Mouse (Mus musculus) fat pad, adult 2 months (tissue): ENCODE results near the gene Atp2a3.

Source experiments
- DNase-seq: peaks from one replicate; pipeline ENCODE4 v3.0.0-alpha.2; 2011; ENCODE audit warnings: low read depth, low spot score; ENCODE audit errors: extremely low read depth

Gene Atp2a3

GRCm38 (mm10) chr11:72998771-72999170, 37.8 kb downstream of the Atp2a3 start, which contains the start of gene P2rx1:
Gene P2rx1 (plus strand): TSS chr11:72999103.
- DNase-seq, result no peak

DNA sequence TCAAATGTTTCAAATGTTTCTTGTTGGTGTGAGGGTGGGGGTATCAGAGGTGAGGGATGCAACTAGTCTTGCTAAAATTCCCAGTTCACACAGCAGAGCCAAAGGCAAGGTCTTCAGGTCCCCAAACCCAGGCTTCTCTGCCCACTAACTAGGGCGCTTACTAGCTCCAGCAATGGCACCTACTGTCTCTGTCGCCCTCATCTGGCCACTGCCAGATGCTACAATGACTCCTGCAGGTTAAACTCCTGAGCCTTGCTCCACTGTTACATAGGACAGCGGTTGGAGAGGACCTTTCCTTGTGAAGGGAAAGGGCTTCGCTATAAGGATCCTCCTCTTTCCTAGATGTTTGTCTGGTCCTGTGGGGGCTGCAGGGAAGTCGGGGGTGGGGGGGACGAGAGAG, 40.1 kb downstream of the Atp2a3 start:
- no peak for DNase-seq

DNA sequence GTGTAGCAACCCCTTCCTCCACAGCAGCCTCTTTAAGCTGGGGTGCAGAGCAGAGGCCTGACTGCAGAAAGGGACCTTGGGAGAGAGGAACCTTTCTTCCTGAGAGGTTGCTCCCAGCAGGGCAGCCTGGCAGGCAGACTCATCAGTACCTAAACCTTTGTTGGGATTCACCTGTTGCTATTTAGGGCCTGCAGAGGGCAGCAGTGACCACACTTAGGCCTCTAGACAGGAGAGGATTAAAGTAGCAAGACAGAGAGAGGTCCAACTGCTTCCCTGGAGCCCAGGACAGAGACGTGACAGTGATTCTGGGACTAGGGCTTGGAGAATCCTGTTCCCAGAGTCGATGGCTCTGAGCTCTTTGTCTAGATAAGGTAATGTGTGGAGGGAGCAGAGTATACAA, 45.4 kb downstream of the Atp2a3 start:
- no peak for DNase-seq

- DNase-seq, result no peak
Observed at GRCm38 (mm10) chr11:73007113-73007512, 46.1 kb downstream of the Atp2a3 start.

- DNase-seq, result no peak
Observed at GRCm38 (mm10) chr11:73007698-73008481, 46.9 kb downstream of the Atp2a3 start.

DNA sequence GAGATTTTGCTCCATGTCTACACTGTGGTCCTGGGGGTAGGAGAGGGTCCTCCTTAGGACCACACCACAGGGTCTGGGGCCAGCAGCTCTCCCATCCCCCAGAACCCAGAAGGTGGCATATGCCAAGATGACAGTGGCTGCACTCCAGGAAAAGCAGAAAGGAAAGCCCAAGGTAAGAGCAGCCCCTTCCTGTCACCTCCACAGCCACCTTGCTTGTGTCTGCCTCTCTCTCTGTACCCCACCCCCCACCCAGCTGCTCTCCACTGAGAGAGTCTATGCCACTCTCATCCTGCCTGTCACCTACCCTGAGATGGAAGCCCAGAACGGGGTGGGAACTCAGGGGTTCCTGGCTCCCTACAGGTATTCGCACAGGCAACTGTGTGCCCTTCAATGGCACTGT, 47.9 kb downstream of the Atp2a3 start:
- no peak for DNase-seq

GRCm38 (mm10) chr11:73009531-73010274, 48.7 kb downstream of the Atp2a3 start:
- no peak for DNase-seq

- DNase-seq, result no peak
Observed at GRCm38 (mm10) chr11:73013981-73014380, 53.0 kb downstream of the Atp2a3 start.

DNA sequence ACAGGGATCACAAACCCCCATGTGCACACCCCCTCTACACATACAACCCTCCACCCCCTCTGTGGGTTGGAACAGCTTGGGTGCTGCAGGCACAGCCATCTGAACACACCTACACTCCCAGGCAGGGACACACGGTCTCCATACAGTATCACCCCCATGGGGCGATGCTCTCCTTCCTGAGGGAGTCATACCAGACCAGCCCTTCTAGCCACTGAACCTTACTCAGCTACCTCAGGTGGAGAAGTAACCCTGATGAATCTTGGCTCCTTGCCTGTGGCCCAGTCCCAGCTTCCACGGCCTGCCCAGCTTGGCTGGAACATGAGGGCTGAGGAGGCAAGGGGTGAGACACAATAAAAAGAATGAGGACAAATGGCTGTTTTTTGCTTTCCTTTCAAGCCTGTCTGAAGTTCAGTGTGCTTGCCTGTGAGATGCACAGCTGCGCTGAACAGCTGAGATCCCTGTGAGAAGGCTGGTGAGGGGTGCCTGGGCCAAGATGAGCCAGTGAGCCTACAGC, 53.9 kb downstream of the Atp2a3 start:
- DNase-seq, result no peak

DNA sequence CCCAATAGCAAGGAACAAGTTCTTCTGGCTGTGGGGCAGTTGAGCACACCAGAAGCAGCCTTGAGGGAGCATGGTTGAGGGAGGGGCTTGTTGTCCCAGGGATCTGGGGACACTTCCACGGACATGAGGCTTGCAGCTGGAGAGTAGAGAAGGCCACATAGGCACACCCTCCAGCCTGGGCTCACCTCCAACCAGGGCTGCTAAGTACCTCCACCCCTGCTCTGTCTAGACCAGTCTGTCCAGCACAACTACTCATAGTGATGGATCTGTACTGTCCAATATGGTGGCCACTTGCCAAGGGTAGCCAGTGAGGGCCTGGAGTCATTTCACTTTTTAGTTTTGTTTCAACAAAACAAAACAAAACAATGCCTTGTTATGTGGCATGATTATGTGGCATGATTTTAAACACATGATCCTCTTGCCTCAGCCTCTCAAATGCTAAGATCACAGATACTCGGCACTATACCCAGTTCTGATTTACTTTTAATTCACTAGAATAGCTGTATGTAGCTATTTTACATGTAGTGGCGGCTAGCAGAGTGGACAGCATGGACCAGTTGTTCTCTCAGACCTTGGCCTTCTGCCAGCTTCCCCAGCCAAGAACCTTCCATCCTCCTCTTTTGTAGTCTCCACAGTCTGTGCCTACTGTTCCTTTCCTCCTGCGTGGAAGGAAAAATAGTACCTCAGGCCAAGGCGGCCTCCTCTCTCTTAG, 54.6 kb downstream of the Atp2a3 start:
- DNase-seq, result no peak

DNA sequence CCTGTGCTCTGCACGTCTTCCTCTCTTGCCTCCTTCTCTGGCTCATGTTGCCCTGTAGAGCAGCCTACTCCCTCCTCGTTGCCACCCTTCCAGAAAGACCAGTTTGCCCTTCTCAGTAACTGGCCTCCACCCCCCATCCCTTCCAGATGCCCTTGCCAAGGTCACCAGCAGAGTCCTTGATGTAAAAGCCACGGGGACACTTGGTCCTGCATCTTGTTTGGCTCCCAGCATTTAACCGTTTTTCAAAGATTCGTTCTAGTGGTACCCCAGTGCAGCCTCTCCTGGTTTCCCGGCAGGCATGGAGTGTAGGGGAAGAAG, 55.1 kb downstream of the Atp2a3 start:
- no peak for DNase-seq

- DNase-seq, result no peak
Observed at GRCm38 (mm10) chr11:73018471-73019146, 57.6 kb downstream of the Atp2a3 start, which contains the start of gene Camkk1. Gene Camkk1 (plus strand): TSS chr11:73019008.

- no peak for DNase-seq
Observed at GRCm38 (mm10) chr11:73019147-73019795, 58.3 kb downstream of the Atp2a3 start.

GRCm38 (mm10) chr11:73020953-73021800, 60.2 kb downstream of the Atp2a3 start:
- DNase-seq, result no peak

DNA sequence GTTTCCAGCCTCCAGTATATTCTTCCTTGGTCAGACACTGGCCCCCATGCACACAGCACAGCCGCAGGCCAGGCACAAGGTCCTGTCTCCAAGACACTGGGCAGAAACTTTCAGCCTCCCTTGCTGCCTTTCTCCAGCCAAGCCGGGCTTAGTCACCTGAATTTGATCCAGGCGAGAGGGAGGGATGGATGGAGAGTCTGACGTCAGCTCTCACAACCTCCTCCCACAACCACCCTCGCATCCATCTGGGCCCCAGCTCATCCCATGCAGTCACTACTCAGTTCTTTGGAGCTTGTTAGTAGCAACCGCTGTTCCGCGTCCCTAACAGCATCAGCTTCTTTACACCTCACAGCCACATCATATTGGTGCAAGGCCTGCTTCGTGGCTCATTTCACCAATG, 62.1 kb downstream of the Atp2a3 start:
- DNase-seq, result no peak

- DNase-seq, result no peak
Observed at GRCm38 (mm10) chr11:73023827-73024226, 62.9 kb downstream of the Atp2a3 start.

DNA sequence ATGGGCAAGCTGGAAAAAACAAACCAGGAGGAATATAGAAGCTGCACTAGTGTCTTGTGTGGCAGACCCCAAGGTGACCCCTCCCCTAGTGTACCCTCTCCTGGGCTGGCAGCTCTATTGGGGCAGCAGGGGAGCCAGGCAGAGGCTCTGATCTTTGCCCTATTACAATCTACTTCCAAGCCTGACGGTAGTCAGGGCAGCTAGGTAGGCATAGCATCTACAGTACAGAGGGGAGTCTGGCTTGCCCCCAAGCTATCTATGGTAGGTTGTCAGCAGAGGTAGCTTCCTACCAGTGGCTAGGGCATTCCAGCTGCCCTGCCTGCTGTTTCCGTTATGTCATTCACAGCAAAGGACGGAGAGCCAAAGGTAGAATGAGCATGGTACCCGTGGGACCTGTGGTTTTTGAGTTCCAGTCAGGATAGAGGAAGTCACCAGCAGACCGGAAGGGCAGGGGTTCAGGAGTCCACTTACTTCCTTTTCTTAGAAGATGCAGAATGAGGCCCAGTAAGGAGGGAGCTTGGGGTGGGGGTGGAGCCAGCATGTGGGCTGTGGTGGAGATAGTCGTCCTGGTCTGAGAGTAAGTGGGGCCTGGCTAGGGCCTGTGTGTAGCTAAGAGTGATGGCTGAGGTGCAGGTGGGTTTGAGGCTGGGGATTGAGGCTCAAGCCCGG, 63.4 kb downstream of the Atp2a3 start:
- no peak for DNase-seq

- no peak for DNase-seq
Observed at GRCm38 (mm10) chr11:73026961-73027360, 66.0 kb downstream of the Atp2a3 start.
